Mouse (Mus musculus) ZHBTc4 (cell line): ENCODE results near the gene Jph4.
A peak's percentile ranks its signal among the peaks of the same experiment; 100 is the strongest.

Source experiments
- DNase-seq: peaks from one replicate; pipeline ENCODE4 v3.0.0-alpha.2; 2011; ENCODE audit warnings: low read depth, low spot score

The Jph4 gene

DNA sequence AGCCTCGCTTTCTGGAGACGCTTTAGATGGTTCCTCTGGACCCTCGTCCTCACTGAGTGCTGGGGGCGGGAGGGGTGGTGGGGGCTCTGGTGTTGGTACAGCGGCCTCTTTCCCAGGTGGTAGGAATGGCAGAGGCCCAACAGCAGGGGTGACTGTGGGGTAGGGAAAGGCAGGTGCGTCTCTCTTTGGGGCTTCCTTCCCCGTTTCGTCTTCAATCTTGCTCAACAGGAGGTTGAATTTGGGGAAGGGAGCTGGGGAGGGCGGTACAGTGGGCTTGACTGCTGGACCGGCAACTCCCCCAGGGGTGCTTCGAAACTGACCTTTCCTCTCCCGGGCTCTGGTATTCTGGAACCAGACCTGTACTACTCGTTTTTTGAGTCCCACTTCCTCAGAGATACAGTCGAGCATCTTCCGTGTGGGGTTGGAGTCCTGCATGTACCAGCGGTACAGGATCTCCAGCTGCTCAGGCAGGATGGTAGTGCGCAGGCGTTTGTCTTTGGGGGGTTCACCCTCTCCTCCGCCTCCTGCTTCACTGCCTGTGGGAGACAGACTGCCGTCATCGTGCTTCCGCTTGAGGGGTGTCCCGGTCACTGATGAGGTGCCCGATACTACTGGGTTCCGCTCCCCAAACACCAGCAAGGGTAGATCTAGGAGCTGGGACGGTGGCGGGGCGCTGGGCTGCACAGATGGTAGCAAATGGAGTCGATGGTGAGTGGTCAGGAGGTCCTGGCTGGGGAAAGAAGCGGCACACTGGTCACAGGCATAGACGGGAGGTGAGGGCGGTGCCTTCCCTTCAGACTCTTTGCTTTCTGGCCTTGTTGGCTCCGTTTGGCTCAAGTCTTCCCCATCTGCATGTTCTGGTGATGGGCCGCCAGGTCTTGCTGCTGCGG is 52.0 kb downstream of the Jph4 start:
- DNase-seq = peak; percentile 37

- no peak for DNase-seq
Observed at GRCm38 (mm10) chr14:55063581-55064381, 53.0 kb downstream of the Jph4 start.

DNA sequence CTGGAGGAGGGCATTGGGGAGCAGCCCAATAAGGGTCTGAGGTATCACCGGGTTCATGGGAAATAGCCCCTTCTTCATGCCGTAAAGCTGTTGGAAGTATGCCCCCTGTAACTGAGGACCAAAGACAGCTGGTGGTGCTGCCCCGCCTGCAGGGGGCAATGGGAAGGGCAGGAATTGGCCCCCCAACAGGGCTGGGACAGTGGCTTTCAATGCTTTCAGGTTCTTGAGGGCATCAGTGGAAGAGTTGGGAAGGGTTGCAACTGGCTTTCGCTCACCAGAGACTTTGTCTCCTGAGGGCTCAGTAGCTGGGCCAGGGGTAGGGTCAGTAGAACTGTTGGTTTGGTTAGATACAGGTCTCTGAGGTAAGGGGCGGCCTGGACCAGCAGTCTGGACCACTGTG is 53.6 kb downstream of the Jph4 start:
- no peak for DNase-seq

- DNase-seq = peak; percentile 78
Observed at GRCm38 (mm10) chr14:55062626-55063025, 54.1 kb downstream of the Jph4 start.

DNA sequence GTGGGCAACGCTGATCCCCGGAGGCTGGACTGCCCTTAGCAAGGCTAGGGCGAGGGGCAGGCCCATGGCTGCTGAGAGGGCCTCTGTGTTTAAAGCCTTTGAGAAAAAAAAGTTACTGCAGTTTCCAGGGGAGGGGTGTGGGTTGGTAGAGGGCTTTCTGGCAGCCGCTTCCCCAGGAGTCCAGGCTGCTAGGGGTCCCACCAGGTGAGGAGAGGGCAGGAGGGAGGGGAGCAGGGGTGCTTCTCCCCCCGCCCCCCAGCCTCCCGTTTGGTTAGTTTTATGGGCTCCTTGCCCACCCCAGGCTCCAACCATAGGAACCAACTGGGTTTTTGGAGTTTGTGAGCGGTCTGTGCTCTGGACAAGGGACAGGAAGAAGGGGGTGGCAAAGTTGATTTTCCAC is 54.9 kb downstream of the Jph4 start:
- no peak for DNase-seq

GRCm38 (mm10) chr14:55059931-55060330 is 56.8 kb downstream of the Jph4 start:
- DNase-seq = no peak

DNA sequence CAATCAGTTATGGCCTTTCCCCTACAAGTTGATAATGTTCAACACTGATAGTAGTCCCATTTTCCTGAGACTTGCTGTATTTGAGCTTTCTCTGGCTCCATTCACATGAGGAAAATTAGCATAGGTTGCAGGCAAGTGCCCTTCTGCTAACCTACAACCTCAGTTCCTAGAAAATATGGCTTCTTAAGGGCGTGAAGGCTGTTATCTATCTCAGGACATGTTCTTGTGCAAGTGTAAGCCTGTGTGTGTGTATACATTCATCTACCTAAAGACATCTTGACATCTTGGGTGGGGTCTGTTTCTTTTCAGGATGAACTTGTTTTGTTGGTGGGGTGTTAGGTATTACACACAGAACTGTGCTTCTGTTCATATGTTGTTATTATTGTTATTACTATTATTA is 57.7 kb downstream of the Jph4 start:
- no peak for DNase-seq
